Mouse (Mus musculus): ENCODE measurements at regions not wholly inside any gene's neighbourhood (a gene's known extent, or its start where the extent isn't known, plus 50 kb on each side); places are given as distances from the start of the nearest gene placed in this dataset.

GRCm38 (mm10) chr1:127135521-127135920, 69.3 kb upstream of the Mgat5 start:
- no peak for TF ChIP-seq CTCF (IDR thresholded peaks at IDR 0.05; ENCODE audit: borderline replicate concordance, control insufficient read depth, extremely low read depth, insufficient read depth, low read length, poor library complexity)
- TF ChIP-seq POLR2A (IDR thresholded peaks at IDR 0.05; ENCODE audit: control insufficient read depth, extremely low read depth, insufficient read depth, low read length, poor library complexity) = no peak

Data from thymus, adult 2 months (tissue).